Mouse (Mus musculus) neutrophil, adult 5-6 weeks (primary cell): Measurements from ENCODE around the gene Magi2. TPM values are rescaled to one million over a fixed set of nuclear protein-coding genes. Genes with fewer than 3 reads are reported as not detected.

Experiments
- ATAC-seq: fragments of 151-379, 151-347 bp; 2 replicates; pipeline ENCODE4 v1.8.0; 2017; ENCODE audit warnings: mild to moderate bottlenecking, moderate TSS enrichment; ENCODE audit not compliant: insufficient number of reproducible peaks, poor library complexity, low FRiP score, severe bottlenecking; ENCODE audit errors: extremely low read depth
- total RNA-seq: library from RNA; stranded (forward); fragments of 200-1000 nt; gene quantifications from 2 replicates; pipeline ENCODE4 v1.2.3, GENCODE M21; 2017

Magi2 gene
- total RNA-seq, 1 experiment from 2014 or later, result 0.58 TPM

DNA sequence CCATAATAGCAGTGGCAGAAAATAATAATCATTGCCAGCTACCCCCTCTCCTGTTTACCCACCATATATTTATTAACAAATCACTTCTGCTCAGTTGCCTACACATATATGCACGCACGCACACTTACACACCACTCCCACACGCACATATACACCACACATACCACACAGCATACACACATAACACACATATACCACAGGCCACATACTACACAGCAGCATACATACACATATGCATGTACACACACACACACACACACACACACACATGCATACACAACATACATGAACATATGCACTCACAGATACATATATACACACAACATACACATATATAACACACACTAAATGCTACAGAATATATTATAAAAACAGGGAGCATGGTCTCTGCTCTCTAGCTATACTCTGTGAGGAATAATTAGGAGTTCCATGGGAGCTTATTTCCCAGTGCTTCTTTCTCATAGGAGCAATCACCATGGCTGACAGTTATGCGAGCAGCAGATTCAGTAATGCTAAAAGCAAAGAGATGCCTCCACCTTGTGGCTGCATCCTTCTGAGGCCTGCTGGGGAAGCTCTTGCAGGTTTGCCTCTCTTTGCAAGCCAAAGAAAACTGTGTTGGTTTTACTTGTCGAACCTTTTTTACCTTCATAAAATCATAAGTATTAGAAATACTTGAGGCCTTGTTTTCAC lies 1410.6 kb downstream of the Magi2 start:
- ATAC-seq, result no peak

GRCm38 (mm10) chr5:20642196-20642595 lies 1415.4 kb downstream of the Magi2 start:
- no peak for ATAC-seq

GRCm38 (mm10) chr5:20643741-20644140 lies 1416.9 kb downstream of the Magi2 start:
- no peak for ATAC-seq

DNA sequence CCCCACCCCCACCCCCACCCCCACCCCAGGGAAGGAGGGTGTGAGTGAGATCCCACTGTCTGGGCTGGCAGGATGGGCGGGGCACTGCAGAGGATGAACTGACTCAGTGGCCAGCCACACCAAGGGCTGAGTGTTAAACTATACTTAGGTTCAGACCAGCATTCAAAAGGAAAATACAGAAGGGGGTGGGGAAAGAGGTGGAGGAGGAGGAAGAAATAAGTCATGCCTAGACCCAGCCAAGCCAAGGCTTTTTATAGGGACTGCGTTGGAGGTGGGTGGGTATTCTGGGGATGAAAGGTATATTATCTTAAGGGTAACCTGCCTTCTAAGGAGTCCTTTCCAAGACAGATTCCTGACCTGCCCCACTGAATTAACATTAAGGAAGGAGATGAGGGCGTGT lies 1420.1 kb downstream of the Magi2 start:
- ATAC-seq, result no peak

GRCm38 (mm10) chr5:20653425-20654185 lies 1426.8 kb downstream of the Magi2 start:
- ATAC-seq, result no peak

GRCm38 (mm10) chr5:20654766-20655472 lies 1428.1 kb downstream of the Magi2 start:
- no peak for ATAC-seq

DNA sequence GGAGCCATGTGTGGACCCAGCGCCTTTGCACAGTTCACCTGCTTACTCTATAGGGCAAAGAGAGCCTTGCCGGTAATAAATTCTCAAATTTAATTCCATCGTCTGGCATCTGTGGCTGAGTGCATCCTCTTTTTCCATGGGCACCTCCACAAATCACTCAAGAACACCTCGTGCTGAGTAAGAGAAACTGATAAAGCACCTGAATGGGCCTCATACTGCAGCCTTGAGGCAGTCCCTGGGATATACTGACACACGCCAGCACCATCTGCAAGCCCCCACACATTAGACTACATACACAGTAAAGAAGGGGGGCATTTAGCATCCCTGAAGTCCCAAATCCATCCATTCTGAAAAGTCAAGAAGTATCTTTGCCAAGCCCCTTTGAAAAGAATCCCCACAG lies 1430.2 kb downstream of the Magi2 start:
- ATAC-seq, result no peak

DNA sequence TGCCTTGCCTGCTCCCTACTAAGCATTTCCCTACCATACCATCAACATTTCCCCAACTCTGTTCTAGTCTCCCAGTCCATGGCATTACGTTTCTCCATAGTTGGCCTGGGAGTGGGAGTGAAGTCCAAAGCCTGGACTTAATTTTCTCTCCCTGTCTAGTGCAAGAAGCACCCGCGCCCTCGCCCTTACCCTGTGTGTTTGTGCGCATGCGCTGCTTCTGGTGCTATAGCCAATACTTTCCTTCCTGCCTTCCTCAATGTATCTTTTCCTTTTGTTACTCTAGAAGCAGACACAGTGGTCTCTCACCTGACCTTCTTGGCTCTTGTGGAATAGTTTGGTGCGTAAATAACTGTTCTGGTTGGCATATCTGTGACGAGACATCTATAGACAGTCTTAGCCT lies 1440.8 kb downstream of the Magi2 start:
- ATAC-seq, result no peak

DNA sequence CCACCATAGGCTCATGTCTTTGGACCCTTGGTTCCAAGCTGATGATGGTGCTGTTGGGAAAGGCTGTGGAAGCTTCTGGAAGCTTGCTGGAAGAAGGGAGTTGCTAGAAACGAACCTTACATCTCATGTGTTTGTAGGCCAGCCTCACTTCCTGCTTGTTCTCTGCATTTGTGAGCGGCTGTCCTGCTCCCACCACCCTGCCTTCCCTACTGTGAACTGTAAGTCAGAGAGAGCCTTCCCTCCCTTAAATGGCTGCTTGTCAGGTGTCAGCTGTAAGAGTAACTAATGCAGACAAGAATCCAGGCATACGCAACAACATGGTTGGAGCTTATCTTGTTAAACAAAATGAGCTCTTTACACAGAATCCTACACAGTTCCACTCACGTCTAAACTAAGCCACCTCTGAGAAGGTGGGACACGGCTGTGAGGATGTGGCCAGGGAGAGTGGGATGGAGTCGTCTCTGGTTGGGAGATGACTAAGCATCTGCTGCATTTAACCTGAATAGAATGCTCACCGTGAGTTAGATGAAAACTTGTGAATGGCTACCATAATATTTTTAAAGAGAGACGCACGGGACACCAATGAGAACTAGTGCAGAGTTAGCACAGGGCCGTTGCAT lies 1442.0 kb downstream of the Magi2 start:
- no peak for ATAC-seq

GRCm38 (mm10) chr5:20669456-20669855 lies 1442.6 kb downstream of the Magi2 start:
- ATAC-seq, result no peak

GRCm38 (mm10) chr5:20671826-20672225 lies 1445.0 kb downstream of the Magi2 start:
- no peak for ATAC-seq

DNA sequence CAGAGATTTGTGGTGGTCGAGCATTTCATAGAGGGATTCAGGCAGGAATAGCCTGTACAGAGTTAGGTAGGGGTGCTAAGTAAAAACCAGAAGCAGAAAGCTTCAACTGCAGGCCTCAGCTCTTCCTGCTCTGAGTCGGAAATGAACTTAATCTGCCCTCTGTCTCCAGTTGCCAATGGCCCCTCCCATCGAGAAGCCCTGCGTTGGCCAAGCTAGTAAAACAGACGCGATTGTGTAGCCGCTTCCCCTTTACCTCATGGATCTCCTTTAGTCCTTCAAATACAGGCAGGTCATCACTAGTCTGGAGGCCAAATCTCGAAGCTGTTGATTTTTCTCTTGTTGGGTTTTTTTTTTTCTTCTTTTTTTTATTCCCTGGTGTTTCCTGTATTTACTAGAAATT lies 1447.7 kb downstream of the Magi2 start:
- no peak for ATAC-seq

DNA sequence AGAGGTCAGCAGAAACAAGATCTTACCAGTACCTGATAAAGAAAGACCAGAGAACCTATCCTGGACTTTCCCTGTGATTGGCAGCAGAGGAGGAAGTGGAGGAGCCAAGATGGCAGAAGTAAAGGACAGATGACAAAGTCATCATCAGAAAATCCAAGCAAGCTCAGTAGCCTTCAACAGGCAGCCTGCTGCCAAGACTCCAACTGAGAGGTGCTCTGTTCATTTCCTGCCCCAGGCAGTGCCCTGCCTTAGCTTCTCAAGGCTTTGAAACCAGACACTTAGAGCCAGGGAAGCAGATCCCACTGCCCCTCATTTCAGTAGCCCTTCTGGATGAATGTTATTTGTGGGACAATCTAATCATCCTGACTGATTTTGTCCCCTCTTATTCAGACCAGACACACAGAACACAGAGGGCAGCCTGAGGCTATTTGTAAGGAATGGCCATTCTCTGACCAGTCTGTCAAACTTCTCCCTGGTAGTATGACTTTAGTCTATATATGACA lies 1448.4 kb downstream of the Magi2 start:
- ATAC-seq, result no peak

DNA sequence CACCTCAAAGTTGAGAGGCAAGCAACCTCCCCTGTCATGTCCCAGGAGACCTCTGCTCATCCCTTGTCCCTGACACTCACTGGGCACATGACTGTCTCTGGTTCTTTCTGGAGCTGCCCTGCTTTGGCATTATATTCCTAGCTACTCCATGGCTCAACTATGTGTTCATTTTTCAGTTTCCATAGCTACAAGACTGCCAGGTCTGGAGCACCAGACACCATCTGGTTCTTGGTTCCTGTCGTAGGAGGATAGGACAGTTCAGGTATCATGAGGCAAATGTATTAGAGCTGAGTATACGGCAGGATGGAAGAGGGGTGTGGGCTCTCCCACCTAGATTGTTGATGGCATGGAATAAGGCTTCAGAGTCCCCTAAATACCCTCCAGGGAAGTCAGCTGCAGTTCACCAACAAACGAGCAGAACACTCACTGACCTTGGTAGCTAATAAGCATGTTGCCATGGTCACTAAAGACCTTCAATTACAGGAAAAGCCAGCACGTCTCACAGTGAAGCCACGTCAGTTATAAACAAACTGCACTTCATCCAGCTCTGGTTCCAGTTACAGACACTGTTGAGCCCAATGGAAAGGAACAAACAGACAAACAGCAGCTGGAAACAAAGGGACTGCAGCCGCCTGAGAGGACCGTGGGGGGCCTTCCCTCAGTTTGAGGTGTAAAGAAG lies 1449.5 kb downstream of the Magi2 start:
- no peak for ATAC-seq

GRCm38 (mm10) chr5:20677246-20677645 lies 1450.4 kb downstream of the Magi2 start:
- no peak for ATAC-seq

GRCm38 (mm10) chr5:20678573-20678972 lies 1451.7 kb downstream of the Magi2 start:
- ATAC-seq, result no peak

DNA sequence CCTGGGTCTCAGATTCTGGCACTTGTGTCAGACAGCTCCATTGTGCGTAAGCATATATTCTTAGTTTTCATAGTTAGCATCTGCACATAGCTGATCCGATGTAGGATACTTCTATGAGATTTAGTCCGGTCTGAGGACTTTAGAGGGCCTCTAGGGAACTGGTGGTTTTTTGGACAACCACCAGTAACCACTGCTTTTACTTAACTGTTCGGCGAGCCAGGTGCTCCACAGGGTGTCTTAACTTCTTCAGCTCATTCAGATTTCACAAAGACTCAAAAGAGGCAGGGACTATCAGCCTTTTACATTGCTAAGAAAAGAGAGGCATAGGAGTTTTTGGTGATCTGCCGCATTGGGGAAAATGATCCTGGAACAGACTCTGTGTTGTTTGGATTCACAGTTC lies 1453.1 kb downstream of the Magi2 start:
- ATAC-seq, result no peak

DNA sequence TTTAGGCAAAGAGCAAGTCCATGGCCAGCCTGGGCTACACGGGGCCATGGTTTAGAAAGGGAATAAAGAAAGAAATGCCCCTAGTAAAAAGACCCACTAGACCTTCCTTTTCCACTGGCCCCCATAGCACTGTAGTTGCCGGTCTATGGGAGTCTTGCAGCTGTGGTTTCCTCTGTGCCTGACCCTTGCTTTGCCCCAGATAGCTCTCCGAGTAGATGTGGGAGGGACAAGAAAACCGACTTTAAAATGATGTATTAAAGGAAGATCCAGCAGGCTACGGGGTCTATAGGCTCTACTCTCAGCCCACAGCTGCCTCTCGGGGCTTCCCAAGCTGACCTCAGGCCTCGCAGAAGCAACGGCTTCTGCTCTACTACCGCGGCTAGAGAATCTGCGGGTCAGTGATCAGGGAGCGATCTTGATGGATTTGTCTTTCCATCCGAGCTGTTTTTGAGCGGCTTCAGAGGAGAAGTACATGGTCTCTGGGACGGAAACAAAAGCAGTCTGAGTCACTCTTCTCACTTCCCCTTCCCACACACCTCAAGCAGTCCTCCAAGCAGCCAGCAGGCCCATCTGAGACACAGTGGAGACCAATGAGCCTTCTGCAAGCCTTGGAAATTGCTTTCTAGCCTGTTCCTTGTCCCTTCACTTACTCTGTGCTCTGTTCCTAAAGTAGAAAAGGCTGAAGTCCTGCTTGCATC lies 1454.1 kb downstream of the Magi2 start:
- peak; percentile 88 for ATAC-seq
